In the genomic region with DNA sequence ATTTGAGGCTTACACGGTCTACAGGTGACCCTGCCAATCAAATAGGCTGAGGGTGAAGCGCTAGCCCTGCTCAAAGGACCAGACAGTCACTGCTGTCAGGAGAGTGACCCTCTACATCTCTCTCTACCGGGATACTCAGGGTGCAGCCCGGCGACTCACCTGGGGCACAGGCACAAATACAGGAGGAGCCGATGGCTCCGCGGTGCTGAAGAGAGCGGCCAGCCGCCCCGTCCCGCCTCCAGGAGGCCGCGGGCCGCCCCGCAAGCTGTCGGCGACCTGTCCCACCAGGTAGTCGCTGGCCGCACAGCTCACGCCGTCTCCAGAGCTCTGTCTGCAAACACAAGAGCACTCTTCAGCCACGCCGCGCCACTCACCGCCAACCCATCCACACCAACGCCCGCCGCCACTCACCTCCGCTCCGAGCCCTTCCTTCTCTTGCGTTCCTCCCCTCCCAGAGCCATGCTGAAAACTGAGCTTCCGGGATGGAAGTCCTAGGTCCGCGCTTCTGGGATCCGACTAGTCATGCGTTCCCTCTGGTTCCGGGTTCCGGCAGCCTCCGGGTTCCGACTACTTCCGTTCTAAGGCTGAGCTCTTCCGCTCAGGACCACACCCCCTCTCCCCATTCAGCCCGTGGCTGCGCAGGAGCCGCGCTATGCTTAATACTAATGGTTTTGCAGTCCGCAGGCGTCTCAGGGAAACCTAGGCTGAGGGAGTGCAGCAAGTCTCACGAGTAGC, we compare ENCODE assay signal across 8 mouse cellular contexts. TPM values are rescaled to one million over a fixed set of nuclear protein-coding genes. Genes with fewer than 3 reads are reported as not detected.
DNase-seq lines count a peak whose midpoint lies in the region; ATAC-seq lines count a peak whose summit lies in the region.

A gene (minus strand): TSS at position 493 of the 735 bp plus-strand sequence.

- peak within 1 kb of the TSS; percentile 80 for H3K4me2 ChIP-seq in heart, embryonic 14.5 days (ENCODE audit: low read length)
- H3K4me2 ChIP-seq in liver, embryonic 13.5 days = peak within 1 kb of the TSS; percentile 87
- peak within 1 kb of the TSS; percentile 88 for H3K4me2 ChIP-seq in stomach, embryonic 16.5 days (ENCODE audit: low read depth, low read length)

- H3K9me3 ChIP-seq in heart, embryonic 14.5 days (ENCODE audit: control insufficient read depth, low read length) = no peaks in the 10 kb centered on the region
- H3K9me3 ChIP-seq in liver, embryonic 13.5 days (replicated peaks) = no peaks in the 10 kb centered on the region
- H3K9me3 ChIP-seq in stomach, embryonic 16.5 days (replicated peaks; ENCODE audit: control insufficient read depth, low read length) = no peaks in the 10 kb centered on the region

- ATAC-seq in heart, embryonic 14.5 days (ENCODE audit: insufficient number of reproducible peaks, insufficient read depth, low FRiP score, low read depth) = peak; percentile 91
- ATAC-seq in liver, embryonic 13.5 days (ENCODE audit: low read depth) = peak; percentile 97
- ATAC-seq in stomach, embryonic 16.5 days (ENCODE audit: insufficient read depth, low FRiP score) = peak; percentile 97

- peak; percentile 96 for DNase-seq in CD4-positive, CD25-positive, alpha-beta regulatory T cell, adult 2 months (ENCODE audit: low read depth, low spot score)
- DNase-seq in fibroblast of lung, adult 2 months (ENCODE audit: low read depth) = peak; percentile 97
- peak; percentile 94 for DNase-seq in kidney, postnatal 14 days
- peak; percentile 90 for DNase-seq in liver, embryonic 13.5 days
- DNase-seq in neural tube, embryonic 10.5 days (ENCODE audit: extremely low spot score, low spot score) = peak; percentile 94

- H3K27me3 ChIP-seq in heart, embryonic 14.5 days (ENCODE audit: control insufficient read depth, insufficient read depth, low read length) = no peaks in the 10 kb centered on the region
- H3K27me3 ChIP-seq in liver, embryonic 13.5 days = no peaks in the 10 kb centered on the region
- H3K27me3 ChIP-seq in stomach, embryonic 16.5 days (ENCODE audit: control insufficient read depth, insufficient read depth, low read length) = no peaks in the 10 kb centered on the region

- under 1% methylated on average over 50 of the region's 50 CpGs for WGBS in heart, embryonic 14.5 days
- WGBS in liver, embryonic 13.5 days (ENCODE audit: insufficient replicate concordance) = under 1% methylated on average over 50 of the region's 50 CpGs
- WGBS in stomach, embryonic 16.5 days = under 1% methylated on average over 48 of the region's 50 CpGs

- peaks cover 4% of the 10 kb centered on the region; the same call in 1 of the 2 replicates for H3K4me1 ChIP-seq in brown adipose tissue, adult 24 weeks (ENCODE audit: control insufficient read depth, insufficient read depth, insufficient read length, low read length)
- H3K4me1 ChIP-seq in heart, embryonic 14.5 days (ENCODE audit: control insufficient read depth in 2 of 2, insufficient read depth in 2 of 2, low read length in 2 of 2) = peaks cover 2 to 10% of the 10 kb centered on the region in 2 experiments; a peak in 2 of 4 replicates
- peaks cover 51% of the 10 kb centered on the region for H3K4me1 ChIP-seq in liver, embryonic 13.5 days (replicated peaks)
- H3K4me1 ChIP-seq in stomach, embryonic 16.5 days (ENCODE audit: control insufficient read depth, insufficient read depth, low read length) = peaks cover 4% of the 10 kb centered on the region; the same call in 1 of the 2 replicates

- peak within 1 kb of the TSS; percentile 91 for H3K9ac ChIP-seq in heart, embryonic 14.5 days (ENCODE audit: low read length)
- H3K9ac ChIP-seq in liver, embryonic 13.5 days = peak within 1 kb of the TSS; percentile 84
- H3K9ac ChIP-seq in stomach, embryonic 16.5 days (ENCODE audit: low read length) = peak within 1 kb of the TSS; percentile 85

- H3K36me3 ChIP-seq in heart, embryonic 14.5 days (ENCODE audit: control insufficient read depth, insufficient read depth, low read length) = peaks cover 32% of the 10 kb centered on the region
- peaks cover 36% of the 10 kb centered on the region for H3K36me3 ChIP-seq in liver, embryonic 13.5 days
- 0 out of 2 replicates have a peak, but pooled peaks cover 6% of the 10 kb centered on the region for H3K36me3 ChIP-seq in stomach, embryonic 16.5 days (ENCODE audit: control insufficient read depth, insufficient read depth, low read length)

- H3K4me3 ChIP-seq in brown adipose tissue, adult 24 weeks (ENCODE audit: insufficient read depth, low read depth, low read length) = peak within 1 kb of the TSS; percentile 94
- H3K4me3 ChIP-seq in heart, embryonic 14.5 days (ENCODE audit: control insufficient read depth in 1 of 2, insufficient read depth in 1 of 2, low read depth in 1 of 2, low read length in 2 of 2) = peak within 1 kb of the TSS; percentile 91 to 94
- H3K4me3 ChIP-seq in liver, embryonic 13.5 days (replicated peaks) = peak within 1 kb of the TSS; percentile 86
- H3K4me3 ChIP-seq in stomach, embryonic 16.5 days (replicated peaks; ENCODE audit: low read length) = peak within 1 kb of the TSS; percentile 80

- H3K27ac ChIP-seq in brown adipose tissue, adult 24 weeks (replicated peaks; ENCODE audit: low read depth, low read length) = peak within 1 kb of the TSS; percentile 60
- H3K27ac ChIP-seq in heart, embryonic 14.5 days (replicated peaks in 1 of 2; ENCODE audit: control insufficient read depth in 1 of 2, insufficient read depth in 1 of 2, low read depth in 2 of 2, low read length in 2 of 2) = peak within 1 kb of the TSS; percentile 39 to 46
- H3K27ac ChIP-seq in liver, embryonic 13.5 days = peak within 1 kb of the TSS; percentile 68
- peak within 1 kb of the TSS; percentile 87 for H3K27ac ChIP-seq in stomach, embryonic 16.5 days (ENCODE audit: low read length)

RNA-seq across cellular contexts. Expression of the gene that starts here (rescaled TPM):
- polyA plus RNA-seq in brown adipose tissue, adult 24 weeks (2012; ENCODE audit: insufficient read depth, insufficient read length, missing spikeins) = 7.5 and 13.1 TPM in 2 replicates
- 10.7 and 11.7 TPM in 2 replicates for polyA plus RNA-seq in heart, embryonic 14.5 days (2014; fragmentation: Nextera tagmentation; extraction: Ambion mirVana)
- 16.5 and 19.2 TPM in 2 replicates for polyA plus RNA-seq in liver, embryonic 13.5 days (2015; fragmentation: Nextera tagmentation; extraction: Ambion mirVana)
- polyA plus RNA-seq in stomach, embryonic 16.5 days (2015; fragmentation: Nextera tagmentation; extraction: Ambion mirVana) = 13.4 and 17.8 TPM in 2 replicates

Comparison
In these comparisons a context has a peak if more than half of its experiments do, and no peak if none do; other contexts are left out.
1. Peak in every context shown above with its lines: DNase-seq, ATAC-seq, H3K4me3 ChIP-seq and H3K27ac ChIP-seq.